Mouse (Mus musculus) ES-Bruce4 (cell line): Measurements from ENCODE around the gene Cyb5d2. TPM values are rescaled to one million over a fixed set of nuclear protein-coding genes. Genes with fewer than 3 reads are reported as not detected.

Experiments
- H3K27ac ChIP-seq: 2 replicates; pipeline ENCODE4 v1.5.1; 2012; ENCODE audit warnings: low read length, inconsistent platforms; ENCODE audit not compliant: insufficient read depth
- H3K27me3 ChIP-seq: 2 replicates; pipeline ENCODE4 v1.6.1; 2012; ENCODE audit warnings: mild to moderate bottlenecking, low read length, inconsistent platforms; ENCODE audit not compliant: control insufficient read depth, poor library complexity, insufficient read depth, severe bottlenecking
- H3K36me3 ChIP-seq: 2 replicates; pipeline ENCODE4 v1.6.1; 2012; ENCODE audit warnings: inconsistent platforms, mild to moderate bottlenecking, low read length, moderate library complexity; ENCODE audit not compliant: control insufficient read depth, poor library complexity, insufficient read depth, severe bottlenecking
- H3K4me1 ChIP-seq: one replicate; pipeline ENCODE4 v1.8.1; 2011; ENCODE audit warnings: low read length; ENCODE audit not compliant: control insufficient read depth, insufficient read depth
- H3K4me3 ChIP-seq: 2 replicates; pipeline ENCODE4 v1.5.1; 2011; ENCODE audit warnings: low read depth, mild to moderate bottlenecking, low read length
- H3K9ac ChIP-seq: 2 replicates; pipeline ENCODE4 v1.6.1; 2012; ENCODE audit warnings: low read depth, mild to moderate bottlenecking, inconsistent platforms; ENCODE audit not compliant: poor library complexity, severe bottlenecking
- H3K9me3 ChIP-seq: replicated peaks from 2 replicates; pipeline ENCODE4 v1.6.1; 2012; ENCODE audit warnings: mild to moderate bottlenecking, low read length, inconsistent platforms; ENCODE audit not compliant: control insufficient read depth, poor library complexity, insufficient read depth, severe bottlenecking
- CTCF ChIP-seq: IDR thresholded peaks from one replicate; pipeline ENCODE4 v1.8.1; 2011; ENCODE audit warnings: low read depth, low read length
- EP300 ChIP-seq: IDR thresholded peaks from 2 replicates; pipeline ENCODE4 v1.6.1; 2011; ENCODE audit warnings: low read depth, low read length; ENCODE audit not compliant: insufficient read depth
- POLR2A ChIP-seq: IDR thresholded peaks from one replicate; pipeline ENCODE4 v1.8.1; 2011; ENCODE audit warnings: low read length; ENCODE audit not compliant: insufficient read depth
- polyA plus RNA-seq: library from polyadenylated mRNA; stranded (reverse); fragments of >200 nt; gene quantifications from 2 replicates; pipeline ENCODE4 v1.2.4, GENCODE M21; 2011; ENCODE audit warnings: low read depth; ENCODE audit not compliant: missing spikeins, insufficient read depth, insufficient read length

Cyb5d2 gene
- polyA plus RNA-seq, 1 experiment = 7.5 TPM

DNA sequence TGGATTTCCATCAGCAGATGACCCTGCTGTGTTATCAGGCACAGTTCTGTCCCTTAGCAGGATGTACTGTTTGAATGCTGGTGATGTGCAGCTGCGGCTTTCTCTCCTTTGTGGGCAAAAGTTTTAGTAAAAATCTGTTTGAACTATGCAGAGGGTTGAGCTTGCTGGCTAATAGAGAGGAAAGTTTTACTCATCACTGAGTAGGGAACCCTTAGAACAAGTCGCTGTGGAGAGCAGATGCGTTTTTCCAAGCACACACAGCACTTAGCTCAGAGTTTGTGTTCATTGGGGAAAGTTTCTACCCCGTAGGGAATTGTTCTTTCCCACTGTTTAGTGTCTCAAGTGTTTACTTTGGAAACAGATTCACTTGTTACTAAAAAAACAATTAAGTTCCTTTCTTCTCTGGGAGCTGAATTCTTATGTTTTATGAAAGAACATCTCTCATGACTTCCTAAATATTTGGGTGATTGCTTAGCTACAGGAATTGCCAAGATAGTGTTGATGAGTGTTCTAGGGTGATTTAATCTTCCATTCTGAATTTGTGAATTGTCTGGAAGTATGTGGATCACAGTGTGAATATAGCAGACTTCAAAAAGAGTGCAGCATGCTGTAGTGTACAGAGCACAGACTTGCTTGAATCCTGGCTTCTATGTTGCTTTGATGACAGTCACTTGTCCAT, 61.0 kb downstream of the Cyb5d2 start:
- Histone ChIP-seq H3K27me3 (no peaks in the 10 kb centered on the region), H3K36me3 (peaks cover 45% of the 10 kb centered on the region), H3K4me1 (peaks cover 2% of the 10 kb centered on the region), H3K9ac (no peak overlapping the region), H3K4me3 (no peak overlapping the region), H3K9me3 (no peaks in the 10 kb centered on the region), H3K27ac (no peak overlapping the region)
- no peak for TF ChIP-seq EP300
- TF ChIP-seq POLR2A = no peak
- no peak for TF ChIP-seq CTCF

DNA sequence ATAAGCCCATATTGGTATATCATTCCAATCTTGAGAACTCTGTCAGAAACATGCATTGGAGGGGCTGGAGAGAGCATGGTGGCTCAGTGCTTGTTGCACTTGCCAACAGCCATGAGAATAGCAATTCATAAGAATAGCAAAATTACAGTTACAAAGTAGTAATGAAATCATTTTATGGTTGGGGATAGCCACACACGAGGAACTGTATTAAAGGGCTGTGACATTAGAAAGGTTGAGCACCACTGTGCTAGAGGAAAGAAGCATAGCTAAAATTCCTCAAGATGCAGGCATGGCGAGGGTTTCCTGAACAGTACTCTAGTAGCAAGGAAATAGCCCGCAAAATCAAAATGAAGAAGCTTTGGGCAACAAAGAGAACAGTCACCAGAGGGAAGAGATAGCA, 62.2 kb downstream of the Cyb5d2 start:
- Histone ChIP-seq H3K27me3 (no peaks in the 10 kb centered on the region), H3K4me1 (peaks cover 2% of the 10 kb centered on the region), H3K9me3 (no peaks in the 10 kb centered on the region), H3K9ac (no peak overlapping the region), H3K27ac (no peak overlapping the region), H3K4me3 (no peak overlapping the region), H3K36me3 (peaks cover 40% of the 10 kb centered on the region)
- TF ChIP-seq CTCF (no peak), EP300 (no peak), POLR2A (no peak)

Other genes starting within 250 kb of the Cyb5d2 start
- 0.15 TPM in 1 of 2 replicates, not detected in the other for gene Spns3, start 245.6 kb downstream of the Cyb5d2 start, polyA plus RNA-seq
- 36.6 and 43.0 TPM in 2 replicates for gene Ube2g1, start 188.9 kb downstream of the Cyb5d2 start, polyA plus RNA-seq
- 40.0 and 40.2 TPM in 2 replicates for gene Ankfy1, start 106.1 kb downstream of the Cyb5d2 start, polyA plus RNA-seq
- gene Zzef1, start 84 bp upstream of the Cyb5d2 start, polyA plus RNA-seq = 6.8 and 10.2 TPM in 2 replicates
- 3.6 and 3.7 TPM in 2 replicates for gene Atp2a3, start 165.0 kb upstream of the Cyb5d2 start, polyA plus RNA-seq
- gene P2rx1, start 203.0 kb upstream of the Cyb5d2 start, polyA plus RNA-seq = not detected in 2 replicates
- gene Camkk1, start 222.9 kb upstream of the Cyb5d2 start, polyA plus RNA-seq = 3.0 and 3.1 TPM in 2 replicates